Mouse (Mus musculus): ENCODE measurements around the gene Olfr1443.

Gene Olfr1443

DNA sequence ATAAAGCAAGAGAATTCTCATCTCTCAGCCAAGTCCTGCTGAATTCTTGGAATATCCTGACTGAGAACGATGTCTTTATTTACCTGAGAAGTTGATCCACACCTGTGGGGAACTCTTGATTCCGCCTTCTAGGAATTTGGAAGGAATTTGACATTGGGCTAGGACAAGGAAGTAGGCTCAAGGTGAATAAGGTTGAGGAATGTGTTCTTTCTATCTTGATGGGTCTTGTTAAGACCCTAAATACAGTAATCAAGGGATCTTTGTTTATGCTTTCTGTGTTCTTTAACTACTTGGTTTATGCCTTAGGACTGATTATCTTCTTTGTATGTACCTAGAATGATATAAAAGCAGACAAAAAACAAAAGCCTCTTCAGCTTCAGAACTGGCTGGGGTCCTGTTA, 54.0 kb downstream of the Olfr1443 start:
- DNase-seq (ENCODE audit: low spot score) = no peak

Data from testis, postnatal 14 days (tissue).